31 mouse cellular contexts compared by ENCODE assay signal in genomic region chr3:55101092-55101491, GRCm38 (mm10). TPM values are rescaled to one million over a fixed set of nuclear protein-coding genes. Genes with fewer than 3 reads are reported as not detected.
A peak's percentile ranks its signal among the peaks of the same experiment; 100 is the strongest.
DNase-seq lines count a peak whose midpoint lies in the region; ATAC-seq and TF ChIP-seq lines count a peak whose summit lies in the region.
"Had no signal": no experiment of that assay in that cellular context is flagged by ENCODE, and none has a peak within 500 bp of the region (broad histone marks: within the 10 kb centered on the region; RNA-seq: fewer than 3 reads in every experiment).

No protein-coding gene starts in this region.

- no peak for ATAC-seq in intestine, postnatal 0 days
- no peak for ATAC-seq in intestine, embryonic 16.5 days
- ATAC-seq in midbrain, embryonic 11.5 days (ENCODE audit: low FRiP score) = no peak
- ATAC-seq in midbrain, embryonic 15.5 days (replicated peaks) = no peak
- ATAC-seq: intestine, embryonic 15.5 days; Patski had no signal

- TF ChIP-seq CTCF in intestine, postnatal 0 days (IDR thresholded peaks at IDR 0.05; ENCODE audit: low read depth) = peak; percentile 40

- H3K9ac ChIP-seq in intestine, postnatal 0 days (ENCODE audit: low read depth, low read length) = no peak overlapping the region
- no peak overlapping the region for H3K9ac ChIP-seq in intestine, embryonic 16.5 days (ENCODE audit: low read depth, low read length)
- no peak overlapping the region for H3K9ac ChIP-seq in midbrain, embryonic 11.5 days (ENCODE audit: low read length)
- H3K9ac ChIP-seq in midbrain, embryonic 15.5 days = no peak overlapping the region
- H3K9ac ChIP-seq: embryonic facial prominence, embryonic 15.5 days; forebrain, embryonic 12.5 days; heart, embryonic 13.5 days; hindbrain, embryonic 15.5 days; intestine, embryonic 15.5 days; limb, embryonic 13.5 days; liver, embryonic 14.5 days; lung, embryonic 14.5 days; midbrain, embryonic 12.5 days; neural tube, embryonic 13.5 days had no signal

- H3K4me2 ChIP-seq in intestine, postnatal 0 days (replicated peaks; ENCODE audit: low read depth) = no peak overlapping the region
- H3K4me2 ChIP-seq in intestine, embryonic 16.5 days (ENCODE audit: low read depth, low read length) = no peak overlapping the region
- H3K4me2 ChIP-seq in midbrain, embryonic 11.5 days = no peak overlapping the region
- no peak overlapping the region for H3K4me2 ChIP-seq in midbrain, embryonic 15.5 days
- H3K4me2 ChIP-seq: embryonic facial prominence, embryonic 15.5 days; forebrain, embryonic 12.5 days; heart, embryonic 13.5 days; hindbrain, embryonic 15.5 days; intestine, embryonic 15.5 days; limb, embryonic 13.5 days; lung, embryonic 14.5 days; midbrain, embryonic 12.5 days; neural tube, embryonic 13.5 days had no signal

- no peaks in the 10 kb centered on the region for H3K36me3 ChIP-seq in intestine, postnatal 0 days (ENCODE audit: control insufficient read depth, insufficient read depth)
- H3K36me3 ChIP-seq in intestine, embryonic 16.5 days (ENCODE audit: control insufficient read depth, insufficient read depth, low read length) = no peaks in the 10 kb centered on the region
- no peaks in the 10 kb centered on the region for H3K36me3 ChIP-seq in midbrain, embryonic 11.5 days (ENCODE audit: control insufficient read depth, insufficient read depth, low read length)
- no peaks in the 10 kb centered on the region for H3K36me3 ChIP-seq in midbrain, embryonic 15.5 days (replicated peaks)
- H3K36me3 ChIP-seq: embryonic facial prominence, embryonic 10.5 days; embryonic facial prominence, embryonic 15.5 days; forebrain, embryonic 12.5 days; heart, embryonic 13.5 days; hindbrain, embryonic 10.5 days; hindbrain, embryonic 15.5 days; intestine, embryonic 15.5 days; limb, embryonic 13.5 days; midbrain, embryonic 12.5 days; neural tube, embryonic 13.5 days had no signal

- H3K4me3 ChIP-seq in intestine, postnatal 0 days (ENCODE audit: low read depth, low read length) = no peak overlapping the region
- no peak overlapping the region for H3K4me3 ChIP-seq in intestine, embryonic 16.5 days (ENCODE audit: low read length)
- H3K4me3 ChIP-seq in midbrain, embryonic 11.5 days (ENCODE audit: low read depth, low read length) = no peak overlapping the region
- H3K4me3 ChIP-seq in midbrain, embryonic 15.5 days = no peak overlapping the region
- H3K4me3 ChIP-seq: embryonic facial prominence, embryonic 10.5 days; embryonic facial prominence, embryonic 15.5 days; forebrain, embryonic 12.5 days; heart, embryonic 13.5 days; hindbrain, embryonic 10.5 days; hindbrain, embryonic 15.5 days; intestine, embryonic 15.5 days; limb, embryonic 13.5 days; midbrain, embryonic 12.5 days; neural tube, embryonic 13.5 days had no signal

- H3K27me3 ChIP-seq in intestine, postnatal 0 days (replicated peaks; ENCODE audit: control insufficient read depth, insufficient read depth, low read length) = no peaks in the 10 kb centered on the region
- H3K27me3 ChIP-seq in intestine, embryonic 16.5 days (replicated peaks; ENCODE audit: control insufficient read depth, insufficient read depth, low read length) = no peaks in the 10 kb centered on the region
- no peaks in the 10 kb centered on the region for H3K27me3 ChIP-seq in midbrain, embryonic 11.5 days (ENCODE audit: control insufficient read depth, insufficient read depth, low read length)
- no peaks in the 10 kb centered on the region for H3K27me3 ChIP-seq in midbrain, embryonic 15.5 days (replicated peaks)
- H3K27me3 ChIP-seq: embryonic facial prominence, embryonic 15.5 days; forebrain, embryonic 12.5 days; heart, embryonic 13.5 days; hindbrain, embryonic 15.5 days; intestine, embryonic 15.5 days; limb, embryonic 13.5 days; midbrain, embryonic 12.5 days; neural tube, embryonic 13.5 days; Patski had no signal

- H3K27ac ChIP-seq in intestine, postnatal 0 days (ENCODE audit: low read depth, low read length) = no peak overlapping the region
- H3K27ac ChIP-seq in intestine, embryonic 16.5 days (ENCODE audit: low read length) = no peak overlapping the region
- no peak overlapping the region for H3K27ac ChIP-seq in midbrain, embryonic 11.5 days (ENCODE audit: low read depth, low read length)
- H3K27ac ChIP-seq in midbrain, embryonic 15.5 days = no peak overlapping the region
- H3K27ac ChIP-seq: embryonic facial prominence, embryonic 10.5 days; embryonic facial prominence, embryonic 15.5 days; forebrain, embryonic 12.5 days; heart, embryonic 13.5 days; hindbrain, embryonic 10.5 days; hindbrain, embryonic 15.5 days; intestine, embryonic 15.5 days; limb, embryonic 13.5 days; liver, embryonic 14.5 days; midbrain, embryonic 12.5 days; neural tube, embryonic 13.5 days had no signal

- DNase-seq in midbrain, embryonic 11.5 days (ENCODE audit: low spot score, missing footprints) = peak; percentile 79
- peak; percentile 28 for DNase-seq in adipocyte (ENCODE audit: low spot score)
- DNase-seq in spleen, postnatal 4 days (ENCODE audit: low spot score in 2 of 2) = no peak
- no peak for DNase-seq in lung, postnatal 4 days
- DNase-seq: adrenal gland, adult 2 months; adrenal gland, postnatal 36 days; cerebellum, adult 18-20 months; cerebellum, postnatal 14 days; gastrocnemius, postnatal 36 days; heart, postnatal 10 days; kidney, postnatal 25 days; lung, embryonic 14.5 days; lung, postnatal 14 days; thymus, postnatal 14 days had no signal

- no peaks in the 10 kb centered on the region for H3K4me1 ChIP-seq in intestine, postnatal 0 days (replicated peaks; ENCODE audit: control insufficient read depth, insufficient read depth, low read length)
- peaks cover 5% of the 10 kb centered on the region for H3K4me1 ChIP-seq in intestine, embryonic 16.5 days (ENCODE audit: control insufficient read depth, insufficient read depth, low read length)
- H3K4me1 ChIP-seq in midbrain, embryonic 11.5 days (ENCODE audit: control insufficient read depth, insufficient read depth, low read length) = peaks cover 7% of the 10 kb centered on the region; the same call in 1 of the 2 replicates
- H3K4me1 ChIP-seq in midbrain, embryonic 15.5 days = peaks cover 6% of the 10 kb centered on the region; the same call in 1 of the 2 replicates
- H3K4me1 ChIP-seq: intestine, embryonic 15.5 days had no signal

- no peaks in the 10 kb centered on the region for H3K9me3 ChIP-seq in intestine, postnatal 0 days (ENCODE audit: control insufficient read depth)
- H3K9me3 ChIP-seq in intestine, embryonic 16.5 days (ENCODE audit: control insufficient read depth, low read length) = no peaks in the 10 kb centered on the region
- H3K9me3 ChIP-seq in midbrain, embryonic 11.5 days (ENCODE audit: control insufficient read depth, low read length) = no peaks in the 10 kb centered on the region
- no peaks in the 10 kb centered on the region for H3K9me3 ChIP-seq in midbrain, embryonic 15.5 days
- H3K9me3 ChIP-seq: embryonic facial prominence, embryonic 10.5 days; embryonic facial prominence, embryonic 15.5 days; forebrain, embryonic 12.5 days; heart, embryonic 13.5 days; hindbrain, embryonic 10.5 days; hindbrain, embryonic 15.5 days; intestine, embryonic 15.5 days; limb, embryonic 13.5 days; midbrain, embryonic 12.5 days; neural tube, embryonic 13.5 days had no signal

RNA-seq across cellular contexts. Expression of gene Spg20, which starts 10.8 kb away (rescaled TPM):
- 27.9 and 30.0 TPM in 2 replicates for polyA plus RNA-seq in intestine, postnatal 0 days (2015; fragmentation: Nextera tagmentation; extraction: Ambion mirVana)
- 31.1 and 34.1 TPM in 2 replicates for polyA plus RNA-seq in intestine, embryonic 16.5 days (2015; fragmentation: Nextera tagmentation; extraction: Ambion mirVana)
- polyA plus RNA-seq in midbrain, embryonic 11.5 days (2014; fragmentation: Nextera tagmentation; extraction: Ambion mirVana) = 41.1 and 46.3 TPM in 2 replicates
- polyA plus RNA-seq in midbrain, embryonic 15.5 days (2015; fragmentation: Nextera tagmentation; extraction: Ambion mirVana) = 15.7 and 15.8 TPM in 2 replicates

RNA-seq across cellular contexts. Expression of gene Ccdc169, which starts 36.0 kb away (rescaled TPM):
- 0.09 TPM in 2 replicates for polyA plus RNA-seq in intestine, postnatal 0 days (2015; fragmentation: Nextera tagmentation; extraction: Ambion mirVana)
- polyA plus RNA-seq in intestine, embryonic 16.5 days (2015; fragmentation: Nextera tagmentation; extraction: Ambion mirVana) = not detected in 2 replicates
- polyA plus RNA-seq in midbrain, embryonic 11.5 days (2014; fragmentation: Nextera tagmentation; extraction: Ambion mirVana) = 0.15 TPM in 1 of 2 replicates, not detected in the other
- polyA plus RNA-seq in midbrain, embryonic 15.5 days (2015; fragmentation: Nextera tagmentation; extraction: Ambion mirVana) = 0.05 and 0.08 TPM in 2 replicates
- polyA plus RNA-seq: adrenal gland, adult 2 months; embryonic facial prominence, embryonic 10.5 days; kidney, embryonic 14.5 days; liver, embryonic 14.5 days; lung, embryonic 14.5 days; midbrain, embryonic 12.5 days; neural tube, embryonic 13.5 days; stomach, embryonic 14.5 days had no signal

RNA-seq across cellular contexts. Expression of gene Ccna1, which starts 45.8 kb away (rescaled TPM):
- 0.86 and 1.3 TPM in 2 replicates for polyA plus RNA-seq in intestine, postnatal 0 days (2015; fragmentation: Nextera tagmentation; extraction: Ambion mirVana)
- 1.3 and 1.8 TPM in 2 replicates for polyA plus RNA-seq in intestine, embryonic 16.5 days (2015; fragmentation: Nextera tagmentation; extraction: Ambion mirVana)
- polyA plus RNA-seq in midbrain, embryonic 11.5 days (2014; fragmentation: Nextera tagmentation; extraction: Ambion mirVana) = 2.3 and 2.6 TPM in 2 replicates
- polyA plus RNA-seq in midbrain, embryonic 15.5 days (2015; fragmentation: Nextera tagmentation; extraction: Ambion mirVana) = 2.5 TPM in 2 replicates
- polyA plus RNA-seq: adrenal gland, adult 2 months had no signal

Comparison
In these comparisons a context has a peak if more than half of its experiments do, and no peak if none do; other contexts are left out.
1. DNase-seq: peak in midbrain, embryonic 11.5 days (single experiment) and adipocyte (single experiment); none in spleen, postnatal 4 days (0 of 2) and lung, postnatal 4 days (0 of 2).